ENCODE assay signal across 21 mouse cellular contexts in the genomic region with DNA sequence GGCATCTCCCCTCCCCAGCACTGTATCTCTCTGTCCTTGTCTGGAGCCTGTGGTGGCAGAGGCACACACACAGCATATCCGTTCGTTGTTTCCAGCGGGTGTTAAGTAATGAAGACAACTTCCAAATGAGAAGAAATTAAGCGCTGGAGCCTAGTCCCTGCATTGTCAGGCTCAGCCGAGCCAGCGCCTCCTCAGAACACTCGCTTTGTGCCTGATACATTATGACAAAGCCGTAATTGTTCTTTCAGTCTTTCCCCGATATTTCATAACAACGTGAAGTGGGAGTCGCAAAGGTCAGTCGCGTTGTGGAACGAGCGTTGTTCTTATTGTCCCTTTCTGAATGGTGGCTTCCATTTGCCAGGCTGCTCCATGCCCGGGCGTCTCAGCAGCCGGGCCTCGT. TPM values are rescaled to one million over a fixed set of nuclear protein-coding genes. Genes with fewer than 3 reads are reported as not detected.
DNase-seq lines count a peak whose midpoint lies in the region; ATAC-seq and TF ChIP-seq lines count a peak whose summit lies in the region.
"Had no signal": no experiment of that assay in that cellular context is flagged by ENCODE, and none has a peak within 500 bp of the region (broad histone marks: within the 10 kb centered on the region; RNA-seq: fewer than 3 reads in every experiment).

No protein-coding gene starts in this region.

- TF ChIP-seq CTCF in brain, embryonic 14.5 days (IDR thresholded peaks at IDR 0.05; ENCODE audit: borderline replicate concordance, extremely low read depth, insufficient read depth, insufficient read length): no peak

- peak; percentile 39 for DNase-seq in forebrain, embryonic 14.5 days (ENCODE audit: low spot score)
- no peak for DNase-seq in forebrain, embryonic 10.5 days (ENCODE audit: extremely low spot score, low spot score)
- DNase-seq in layer of hippocampus, adult 9-11 months: peak; percentile 38
- DNase-seq in layer of hippocampus, postnatal 10 days (ENCODE audit: low spot score in 2 of 2): no peak
- DNase-seq in brain, embryonic 14.5 days (ENCODE audit: low read depth): peak; percentile 52
- DNase-seq in layer of hippocampus, postnatal 36 days: peak; percentile 13 to 18
- DNase-seq in urinary bladder, adult 18-20 months (ENCODE audit: low spot score in 2 of 2): no peak
- DNase-seq: adrenal gland, adult 2 months; kidney, postnatal 4 days; lung, adult 18-20 months; right cerebral cortex, postnatal 25 days had no signal

- H3K27ac ChIP-seq in forebrain, embryonic 14.5 days (ENCODE audit: low read depth, low read length): no peak overlapping the region
- H3K27ac ChIP-seq in forebrain, embryonic 10.5 days: no peak overlapping the region
- H3K27ac ChIP-seq: heart, embryonic 13.5 days; kidney, embryonic 15.5 days; neural tube, embryonic 13.5 days had no signal

- H3K4me2 ChIP-seq in forebrain, embryonic 14.5 days (ENCODE audit: low read length): no peak overlapping the region
- H3K4me2 ChIP-seq: heart, embryonic 13.5 days; kidney, embryonic 15.5 days; liver, embryonic 11.5 days; neural tube, embryonic 13.5 days had no signal

- peaks cover 13% of the 10 kb centered on the region for H3K4me1 ChIP-seq in forebrain, embryonic 14.5 days (ENCODE audit: control insufficient read depth, insufficient read depth, low read length)
- H3K4me1 ChIP-seq in forebrain, embryonic 10.5 days: peaks cover 30% of the 10 kb centered on the region
- H3K4me1 ChIP-seq: heart, embryonic 13.5 days; kidney, embryonic 15.5 days; megakaryocyte, embryonic 14.5 days had no signal

- H3K27me3 ChIP-seq in forebrain, embryonic 14.5 days (replicated peaks; ENCODE audit: control insufficient read depth, insufficient read depth, low read length): no peaks in the 10 kb centered on the region
- peaks cover 8% of the 10 kb centered on the region for H3K27me3 ChIP-seq in forebrain, embryonic 10.5 days (ENCODE audit: poor library complexity, severe bottlenecking)
- H3K27me3 ChIP-seq: megakaryocyte, embryonic 14.5 days had no signal

- WGBS in forebrain, embryonic 14.5 days: 41% methylated on average over 19 of the region's 19 CpGs
- 86% methylated on average over 19 of the region's 19 CpGs for WGBS in forebrain, embryonic 10.5 days

- H3K36me3 ChIP-seq in forebrain, embryonic 14.5 days (ENCODE audit: control insufficient read depth, insufficient read depth, low read length): no peaks in the 10 kb centered on the region
- peaks cover 5% of the 10 kb centered on the region; the same call in 1 of the 2 replicates for H3K36me3 ChIP-seq in forebrain, embryonic 10.5 days (replicated peaks)
- H3K36me3 ChIP-seq: heart, embryonic 13.5 days; kidney, embryonic 15.5 days; neural tube, embryonic 13.5 days had no signal

- no peak for TF ChIP-seq POLR2A in brain, embryonic 14.5 days (IDR thresholded peaks at IDR 0.05; ENCODE audit: borderline replicate concordance, extremely low read depth, insufficient read depth, insufficient read length, poor library complexity, severe bottlenecking)

- H3K9me3 ChIP-seq in forebrain, embryonic 14.5 days (replicated peaks; ENCODE audit: control insufficient read depth, low read length): no peaks in the 10 kb centered on the region
- no peaks in the 10 kb centered on the region for H3K9me3 ChIP-seq in forebrain, embryonic 10.5 days
- H3K9me3 ChIP-seq: heart, embryonic 13.5 days; kidney, embryonic 15.5 days; megakaryocyte, embryonic 14.5 days; neural tube, embryonic 13.5 days had no signal

- H3K9ac ChIP-seq in forebrain, embryonic 14.5 days (ENCODE audit: low read length): no peak overlapping the region
- H3K9ac ChIP-seq: heart, embryonic 13.5 days; kidney, embryonic 15.5 days; neural tube, embryonic 13.5 days had no signal

- no peak overlapping the region for H3K4me3 ChIP-seq in forebrain, embryonic 14.5 days (ENCODE audit: low read depth, low read length)
- no peak overlapping the region for H3K4me3 ChIP-seq in forebrain, embryonic 10.5 days
- H3K4me3 ChIP-seq: heart, embryonic 13.5 days; kidney, embryonic 15.5 days; megakaryocyte, embryonic 14.5 days; neural tube, embryonic 13.5 days had no signal

- ATAC-seq in forebrain, embryonic 14.5 days: no peak
- ATAC-seq: hindbrain, embryonic 16.5 days; intestine, postnatal 0 days had no signal

RNA-seq across cellular contexts. Expression of a gene that starts 13.7 kb away (rescaled TPM):
- polyA plus RNA-seq in forebrain, embryonic 14.5 days (2014; fragmentation: Nextera tagmentation; extraction: Ambion mirVana): 27.8 and 32.5 TPM in 2 replicates
- 9.1 and 11.0 TPM in 2 replicates for polyA plus RNA-seq in forebrain, embryonic 10.5 days (2016; fragmentation: Nextera tagmentation; extraction: Ambion mirVana)
- total RNA-seq in layer of hippocampus, postnatal 10 days (2021): 10 to 100 TPM; 31.6 to 35.8 TPM
- 45.8 and 85.2 TPM in 2 replicates for polyA plus RNA-seq in brain, embryonic 14.5 days (2012; rRNA removed)
- total RNA-seq in layer of hippocampus, postnatal 36 days (2021): 10 to 100 TPM; 25.8 to 26.6 TPM
- total RNA-seq: common myeloid progenitor, adult 5-6 weeks; granulocyte monocyte progenitor cell, adult 5-6 weeks; monocyte, adult 5-6 weeks had no signal

Comparison
In these comparisons a context has a peak if more than half of its experiments do, and no peak if none do; other contexts are left out.
1. DNase-seq: peak in forebrain, embryonic 14.5 days (single experiment), layer of hippocampus, adult 9-11 months (single experiment), brain, embryonic 14.5 days (single experiment) and layer of hippocampus, postnatal 36 days (2 of 2); none in forebrain, embryonic 10.5 days (single experiment), layer of hippocampus, postnatal 10 days (0 of 2) and urinary bladder, adult 18-20 months (0 of 2).